Mouse (Mus musculus) yolk sac, embryonic 10.5 days (tissue): ENCODE data around the gene Kcnma1.
A peak's percentile ranks its signal among the peaks of the same experiment; 100 is the strongest.

Source experiments
- DNase-seq: peaks from one replicate; pipeline ENCODE4 v3.0.0-alpha.2; 2017; ENCODE audit warnings: low spot score

Kcnma1 gene

DNA sequence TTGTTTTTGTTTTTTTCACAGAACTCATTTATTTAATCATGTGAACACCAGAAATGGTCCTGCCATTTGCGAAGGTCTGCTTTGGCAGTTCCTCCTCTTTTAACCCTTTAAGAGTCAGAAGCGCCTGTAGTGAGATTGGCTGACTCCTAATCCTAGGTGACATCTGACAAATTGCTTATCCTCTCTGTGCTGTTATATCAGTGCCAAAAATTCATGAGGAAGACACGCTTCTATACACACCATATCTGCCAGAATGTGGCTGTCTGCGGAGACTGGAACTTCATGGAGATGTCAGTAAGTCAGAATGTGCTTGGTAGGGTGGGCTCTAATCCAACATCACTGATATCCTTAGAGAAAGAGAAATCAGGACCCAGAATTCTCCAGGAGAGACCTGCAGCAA lies 157.3 kb downstream of the Kcnma1 start:
- no peak for DNase-seq

DNA sequence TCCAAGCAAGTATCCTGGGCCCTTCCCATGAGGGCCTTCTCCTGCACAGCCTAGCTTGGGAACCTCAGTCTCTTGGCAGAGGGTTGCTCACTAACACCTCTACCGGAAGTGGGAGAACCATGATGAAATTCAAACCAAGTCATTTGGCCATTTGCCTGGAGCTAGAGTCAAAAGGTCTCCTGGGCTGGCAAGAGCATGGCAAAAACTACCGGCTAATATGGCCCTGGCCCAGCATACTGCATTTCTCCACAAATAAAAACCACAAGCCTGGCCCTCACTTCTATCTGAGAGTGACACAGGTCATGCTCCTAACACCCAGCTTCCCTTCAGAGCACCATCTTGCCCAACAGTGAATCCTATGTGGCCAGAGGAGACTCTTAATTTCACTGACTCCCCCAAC lies 159.3 kb downstream of the Kcnma1 start:
- DNase-seq: no peak

DNA sequence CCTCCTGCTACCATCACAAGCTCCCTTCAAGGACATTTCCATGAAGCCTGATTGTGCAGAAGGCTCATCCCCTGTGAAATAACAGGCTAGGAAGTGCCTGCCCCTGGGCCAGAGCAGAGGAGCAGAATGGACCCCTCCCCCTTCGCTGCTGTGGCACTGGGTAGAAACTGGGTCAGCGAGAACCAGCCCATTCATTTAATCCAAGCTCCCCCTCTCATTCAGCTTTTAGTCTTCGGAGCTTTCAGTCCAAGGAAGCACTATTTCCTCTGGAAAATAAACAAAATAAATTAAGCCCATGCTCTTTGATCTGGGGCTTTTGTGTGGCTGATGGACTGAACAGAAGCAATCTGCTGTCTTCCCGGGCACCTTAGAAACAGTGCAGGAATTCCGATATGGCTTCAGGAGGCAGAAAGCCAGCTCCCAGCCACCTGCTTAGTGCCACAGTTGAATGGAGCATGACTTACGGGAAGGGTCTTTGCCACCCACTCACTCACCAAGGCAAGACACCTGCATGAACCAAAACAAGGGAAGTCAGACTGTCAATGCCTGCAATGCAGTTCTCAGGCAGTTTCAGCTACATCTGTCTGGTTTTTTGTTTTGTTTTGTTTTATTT lies 165.7 kb downstream of the Kcnma1 start:
- DNase-seq: no peak

DNA sequence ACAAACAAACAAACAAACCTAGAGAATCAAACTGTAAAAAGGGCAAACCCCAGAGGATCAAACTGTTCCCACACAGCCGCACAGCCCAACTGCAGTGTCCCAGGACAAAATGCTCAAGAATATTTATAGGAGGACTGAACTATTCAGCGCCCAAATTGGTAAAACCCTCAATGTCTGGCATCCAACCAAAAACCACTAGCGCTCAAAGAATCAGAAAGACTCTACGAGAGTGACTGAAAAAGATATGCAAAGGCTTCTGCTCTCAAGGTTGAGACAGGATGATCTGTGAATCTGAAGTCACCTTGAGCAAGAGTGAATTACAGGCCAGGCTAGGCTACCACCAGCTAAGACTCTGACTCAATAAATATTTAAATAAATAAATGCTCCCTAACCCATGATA lies 167.6 kb downstream of the Kcnma1 start:
- no peak for DNase-seq

DNA sequence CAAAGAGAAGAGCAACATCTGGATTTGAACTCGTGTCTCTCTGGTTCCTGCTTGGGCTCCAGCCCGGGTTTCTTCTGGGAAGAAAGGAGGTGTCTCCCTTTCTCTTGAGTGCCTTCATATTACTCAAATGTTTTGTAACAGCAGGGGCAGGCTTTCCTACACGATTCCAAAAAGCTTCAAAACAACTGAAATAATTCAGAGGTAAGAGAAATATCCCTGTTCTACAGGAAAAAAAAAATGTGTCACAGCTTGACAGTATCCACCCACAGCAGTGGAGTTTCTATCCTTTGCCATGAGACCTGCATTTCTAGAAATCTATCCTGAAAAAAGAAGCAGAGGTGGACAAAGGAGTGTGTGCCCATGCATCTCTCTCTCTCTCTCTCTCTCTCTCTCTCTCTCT lies 172.3 kb downstream of the Kcnma1 start:
- DNase-seq: no peak

DNA sequence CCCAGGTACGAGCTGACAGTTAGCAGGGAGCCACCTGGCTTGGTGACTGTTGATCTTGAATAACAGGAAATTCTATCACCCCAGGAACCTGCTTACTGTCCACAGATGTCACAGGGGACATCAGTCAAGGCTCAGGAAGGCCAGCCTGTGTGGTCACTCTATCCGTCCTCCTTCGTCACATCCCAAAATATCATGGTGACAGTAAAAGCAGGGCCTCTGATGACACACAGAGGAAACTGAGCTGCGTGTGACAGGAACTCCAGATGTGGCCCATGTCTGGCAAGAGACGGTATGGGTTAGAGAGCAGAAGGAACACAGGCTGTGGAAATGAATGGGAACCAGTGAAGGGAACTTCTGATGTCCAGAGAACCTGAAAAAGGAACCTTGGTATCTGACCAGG lies 174.7 kb downstream of the Kcnma1 start:
- no peak for DNase-seq

DNA sequence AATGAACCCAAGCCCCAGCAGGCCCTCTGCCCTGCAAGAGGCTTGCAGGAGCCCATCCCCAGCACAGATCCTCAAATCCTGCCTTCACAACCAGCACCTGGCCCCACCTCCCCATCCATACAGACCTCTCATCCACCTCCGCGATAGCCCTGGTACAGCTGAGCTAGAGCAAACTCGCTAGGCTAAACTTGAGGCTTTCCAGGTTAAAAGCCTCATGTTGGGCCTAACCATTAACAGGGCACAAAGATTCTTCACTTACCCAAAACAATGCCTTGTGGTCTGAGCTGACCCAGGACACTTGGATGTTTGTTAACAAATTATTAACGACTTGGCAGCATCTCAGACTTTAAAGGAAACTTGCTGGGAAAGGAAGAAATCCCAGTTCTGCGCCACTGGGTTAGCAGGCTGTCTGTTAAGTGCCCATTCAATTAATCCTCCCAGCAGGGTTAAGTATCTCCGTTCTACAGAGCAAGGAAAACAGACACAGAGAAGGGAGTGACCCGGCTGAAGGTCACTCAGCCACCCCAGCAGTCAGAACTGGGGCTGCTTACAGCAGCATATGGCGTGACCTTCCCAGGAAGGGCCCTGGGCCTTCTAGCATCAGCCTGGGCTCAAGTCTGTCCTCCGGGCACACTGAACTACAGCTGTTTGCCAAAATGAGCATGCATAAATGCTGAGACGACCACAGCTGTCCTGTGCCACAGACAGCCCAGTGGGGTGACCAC lies 178.7 kb downstream of the Kcnma1 start:
- DNase-seq: no peak

DNA sequence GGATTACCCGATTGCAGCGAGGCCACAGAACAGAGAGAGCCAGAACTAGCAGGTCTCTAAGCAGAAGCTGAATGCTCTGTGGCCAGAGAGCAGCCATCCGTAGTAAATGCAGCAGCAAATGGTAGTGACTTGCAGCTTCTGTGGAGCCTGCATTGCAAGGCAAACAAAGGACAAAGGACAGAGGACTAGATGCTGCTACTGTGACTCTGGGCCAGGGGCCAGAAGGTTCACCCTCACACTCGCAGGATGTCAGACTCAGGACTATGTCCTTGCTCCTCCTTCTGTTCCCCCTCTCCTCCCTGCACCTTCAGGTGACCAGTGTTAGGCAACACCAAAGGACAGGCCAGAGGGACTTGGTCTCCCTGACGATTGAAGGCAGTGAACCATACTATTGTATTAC lies 183.0 kb downstream of the Kcnma1 start:
- no peak for DNase-seq

DNA sequence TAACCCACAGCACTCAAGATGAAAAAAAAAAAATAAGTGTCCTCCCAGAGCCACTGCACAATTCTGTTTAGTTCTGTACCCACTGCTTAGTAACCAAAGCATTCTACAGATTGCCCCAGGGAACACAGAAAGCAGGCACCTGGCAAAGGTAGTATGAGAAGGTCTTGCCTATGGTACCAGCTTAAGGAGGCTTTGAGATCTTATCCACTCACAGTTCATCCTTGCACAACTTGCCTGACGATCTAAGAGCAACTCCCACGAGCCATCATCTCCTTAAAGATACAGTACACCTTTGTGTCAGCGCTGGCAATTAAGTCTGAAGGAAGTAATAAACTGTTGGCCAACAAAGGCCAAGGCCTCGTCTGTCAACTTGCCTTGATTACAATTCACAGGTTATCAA lies 184.0 kb downstream of the Kcnma1 start:
- DNase-seq: no peak

DNA sequence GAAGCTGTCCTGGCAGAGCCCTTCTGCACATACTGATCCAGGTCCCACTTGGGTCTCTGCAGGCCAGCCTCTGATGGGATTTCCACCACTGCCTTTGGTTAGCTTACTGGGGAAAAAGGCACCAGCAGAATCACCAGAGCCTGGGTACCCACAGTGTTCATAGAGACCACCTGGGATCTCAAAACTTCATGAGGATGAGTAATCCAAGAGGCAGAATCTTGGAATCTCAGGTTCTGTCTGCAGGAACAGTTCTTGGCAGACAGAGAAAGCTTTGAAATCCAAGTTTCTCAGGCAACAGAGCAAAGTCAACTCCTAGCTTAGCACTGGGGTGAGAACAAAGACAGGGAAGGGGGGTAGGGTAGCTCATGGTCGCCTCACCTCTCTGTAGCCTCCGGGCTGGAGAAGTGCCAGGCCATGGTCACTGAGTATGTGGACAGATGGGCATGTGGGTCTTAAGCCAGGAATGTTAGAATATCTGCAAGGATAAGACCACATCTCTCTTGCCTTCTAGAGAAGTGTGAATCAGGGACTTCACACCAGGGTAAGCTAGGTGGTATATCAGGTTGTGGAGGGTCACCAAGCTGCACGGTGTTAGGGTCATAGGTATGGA lies 185.5 kb downstream of the Kcnma1 start:
- DNase-seq: no peak

DNA sequence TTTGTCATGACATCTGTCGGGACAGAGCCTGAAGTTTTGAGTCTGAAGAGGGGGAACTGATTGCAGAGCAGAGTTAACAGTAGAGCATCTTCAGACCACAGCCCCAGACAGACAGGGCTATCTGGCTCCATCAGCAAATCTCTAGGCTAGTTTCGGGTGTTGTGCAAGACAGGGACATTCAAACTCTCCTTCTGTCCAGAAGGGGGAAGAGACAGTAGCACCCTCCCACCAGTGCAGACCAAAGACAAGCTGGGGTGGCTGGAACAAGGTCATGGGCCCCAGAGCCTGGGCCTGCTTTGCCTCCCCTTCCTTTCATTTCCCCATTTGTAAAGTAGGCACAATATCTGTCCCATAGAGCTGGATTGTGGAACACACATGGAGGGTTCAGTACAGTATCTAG lies 189.4 kb downstream of the Kcnma1 start:
- DNase-seq: no peak

DNA sequence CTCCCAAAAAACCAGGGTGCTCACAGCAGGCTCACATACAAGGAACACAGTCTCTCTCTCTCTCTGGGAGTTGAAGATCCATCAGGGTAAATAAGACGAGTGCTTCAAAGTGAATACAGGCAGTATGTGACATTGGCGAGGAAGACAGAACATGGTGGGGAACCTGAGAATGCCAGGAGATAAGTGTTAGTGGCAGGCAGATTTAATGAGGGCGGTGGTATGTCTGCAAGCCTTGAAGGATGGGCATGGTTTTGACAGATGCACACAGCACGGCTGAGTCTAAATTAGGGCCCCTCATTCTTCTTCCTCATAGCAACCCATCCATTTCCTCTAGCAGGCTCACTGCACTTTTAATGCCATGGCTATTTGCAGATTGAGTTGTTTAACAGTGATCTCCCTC lies 190.0 kb downstream of the Kcnma1 start:
- DNase-seq: no peak

DNA sequence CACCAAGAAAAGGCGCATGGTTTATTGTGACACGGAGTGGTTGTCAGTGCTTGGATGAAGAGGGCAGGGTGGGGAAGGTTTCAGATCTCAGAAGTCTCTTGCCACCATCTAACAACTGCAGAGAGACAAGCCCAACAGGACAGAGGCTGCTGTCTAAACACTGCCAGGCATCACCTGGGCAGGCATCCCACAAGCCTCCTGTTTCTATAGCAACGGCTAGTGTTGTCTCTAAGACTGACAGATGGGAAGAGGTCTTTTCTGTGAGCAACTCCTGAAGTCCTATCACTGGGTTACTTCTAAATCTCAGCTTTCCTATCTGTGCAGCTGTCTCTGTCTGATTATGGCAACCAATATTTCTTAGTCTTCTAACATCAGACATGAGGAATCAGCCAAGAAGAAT lies 196.7 kb downstream of the Kcnma1 start:
- DNase-seq: no peak

DNA sequence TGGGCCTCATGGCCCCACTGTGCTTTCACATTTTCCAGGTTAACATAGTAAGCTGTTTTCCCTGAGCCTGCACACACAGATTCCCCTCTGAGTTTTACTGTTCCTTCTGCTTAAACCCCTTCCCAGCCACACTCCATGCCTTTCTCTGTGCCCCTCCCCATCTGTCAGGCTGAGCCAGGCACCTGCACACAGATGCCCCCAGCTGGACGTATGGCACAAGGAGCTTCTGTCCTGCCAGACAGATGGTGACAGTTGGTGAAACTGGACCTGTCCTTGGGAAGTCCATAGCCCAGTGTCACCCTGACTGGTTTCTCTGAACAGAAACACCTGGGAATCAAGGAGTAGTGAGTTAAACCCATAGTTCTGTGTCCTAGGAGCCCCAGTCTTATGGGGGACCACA lies 204.2 kb downstream of the Kcnma1 start:
- no peak for DNase-seq

DNA sequence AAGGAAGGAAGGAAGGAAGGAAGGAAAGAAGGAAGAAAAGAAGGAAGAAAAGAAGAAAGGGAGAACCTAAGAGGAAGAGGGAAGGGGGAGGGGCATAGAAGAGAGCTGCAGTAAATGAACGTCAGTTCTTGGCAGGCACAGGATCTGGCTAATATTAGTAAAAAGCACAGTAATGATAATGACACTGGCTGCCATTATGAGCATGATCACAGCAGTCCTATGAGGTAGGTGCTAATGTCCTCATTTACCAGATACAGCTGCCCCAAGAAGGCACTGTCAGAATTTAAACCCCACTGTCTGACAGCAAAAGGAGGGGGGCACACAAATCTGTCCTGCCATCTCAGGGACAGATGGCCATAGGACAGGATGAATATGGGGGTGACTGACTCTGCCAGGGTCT lies 205.2 kb downstream of the Kcnma1 start:
- DNase-seq: no peak

DNA sequence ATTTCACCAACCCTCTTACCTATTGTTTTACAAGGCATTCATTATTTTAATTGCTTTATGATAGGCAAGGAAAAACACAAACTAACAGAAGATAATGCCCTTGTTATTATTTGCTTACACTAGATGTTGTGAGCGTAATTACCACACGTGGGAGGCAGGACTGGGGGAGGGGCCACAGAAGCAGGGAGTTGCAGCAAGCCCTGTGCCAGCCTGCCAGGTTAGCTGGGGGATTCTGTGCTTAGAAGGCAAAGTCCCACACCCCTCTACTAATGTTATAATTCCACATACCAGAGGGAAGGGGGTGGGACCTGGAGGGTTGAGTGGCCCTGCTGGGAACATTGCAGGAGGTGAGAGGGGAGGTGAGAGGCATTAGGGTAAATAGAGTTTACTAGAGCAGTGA lies 207.9 kb downstream of the Kcnma1 start:
- DNase-seq: no peak

DNA sequence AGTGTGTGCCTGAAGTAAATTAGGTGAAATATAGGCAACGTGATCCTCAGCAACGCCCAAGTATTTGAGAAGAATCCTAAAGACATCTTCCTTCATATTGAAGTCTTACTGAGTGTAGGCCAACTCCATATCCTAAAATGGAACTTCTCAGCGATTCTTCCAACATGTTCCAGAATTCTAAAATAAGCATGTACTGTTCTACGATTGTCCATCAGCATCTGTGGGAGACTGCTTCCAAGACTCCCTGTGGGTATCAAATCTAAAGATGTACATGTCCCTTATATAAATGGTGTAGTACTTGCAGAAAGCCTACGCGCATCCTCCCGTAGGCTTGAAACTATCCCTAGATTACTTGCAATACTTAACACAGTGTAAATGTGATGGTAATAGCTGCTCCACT lies 217.4 kb downstream of the Kcnma1 start:
- DNase-seq: no peak

DNA sequence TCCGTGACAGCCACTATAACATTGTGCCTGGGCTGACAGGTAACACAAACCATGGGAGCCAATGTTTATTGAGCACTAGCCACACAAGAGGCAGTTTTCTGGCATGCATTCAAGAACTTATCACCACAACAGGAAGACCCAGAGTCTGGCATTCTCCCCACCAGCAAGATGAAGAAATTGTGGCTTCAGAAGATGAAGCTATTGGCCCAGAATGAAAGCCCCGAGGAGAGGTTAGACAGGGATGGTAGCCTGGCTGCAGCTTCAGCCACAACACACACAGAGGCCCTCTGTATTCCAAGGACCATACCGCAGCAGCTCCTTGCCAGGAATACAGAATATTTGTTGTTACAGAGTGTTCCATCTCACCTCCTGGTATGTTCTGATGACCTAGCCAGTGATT lies 221.6 kb downstream of the Kcnma1 start:
- no peak for DNase-seq

DNA sequence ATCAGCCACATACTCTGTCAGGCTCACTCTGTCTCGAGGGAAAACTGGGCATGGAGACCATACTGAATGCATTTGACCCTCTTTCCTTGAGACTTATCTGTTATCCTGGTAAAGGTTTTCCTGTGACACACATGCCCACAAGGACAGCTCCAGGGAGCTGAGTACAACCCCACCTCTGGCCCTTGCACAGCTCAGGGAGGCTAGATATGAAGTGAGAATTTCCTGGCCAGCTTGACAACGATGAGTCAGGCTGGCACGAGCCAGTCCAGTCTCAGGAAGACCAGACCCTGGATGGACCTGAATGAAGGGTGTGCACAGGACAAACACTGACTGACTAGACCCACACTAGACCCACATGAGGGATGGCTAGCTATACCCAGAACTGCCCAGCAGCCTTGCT lies 222.2 kb downstream of the Kcnma1 start:
- no peak for DNase-seq

DNA sequence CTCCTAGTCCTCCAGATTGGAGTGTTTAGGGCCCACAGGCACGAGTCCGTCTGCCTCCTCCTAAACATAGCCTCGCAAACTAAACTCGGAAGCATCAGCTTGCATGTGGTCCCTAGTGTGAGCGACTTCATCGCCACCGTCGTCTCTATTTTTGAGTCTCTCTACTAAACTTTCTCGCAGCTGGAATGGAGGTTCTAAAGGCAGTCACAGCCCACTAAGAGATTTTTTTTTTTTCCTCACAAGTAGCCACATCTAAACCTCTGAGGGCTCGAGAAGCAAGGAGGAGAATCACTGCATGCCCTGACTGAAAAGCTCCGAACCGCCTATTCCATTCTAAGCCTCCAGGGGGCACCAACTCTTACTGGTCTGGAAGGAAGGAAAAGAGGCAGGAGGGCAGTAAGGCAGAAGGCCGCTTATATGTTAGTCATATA lies 223.0 kb downstream of the Kcnma1 start:
- peak; percentile 33 for DNase-seq

DNA sequence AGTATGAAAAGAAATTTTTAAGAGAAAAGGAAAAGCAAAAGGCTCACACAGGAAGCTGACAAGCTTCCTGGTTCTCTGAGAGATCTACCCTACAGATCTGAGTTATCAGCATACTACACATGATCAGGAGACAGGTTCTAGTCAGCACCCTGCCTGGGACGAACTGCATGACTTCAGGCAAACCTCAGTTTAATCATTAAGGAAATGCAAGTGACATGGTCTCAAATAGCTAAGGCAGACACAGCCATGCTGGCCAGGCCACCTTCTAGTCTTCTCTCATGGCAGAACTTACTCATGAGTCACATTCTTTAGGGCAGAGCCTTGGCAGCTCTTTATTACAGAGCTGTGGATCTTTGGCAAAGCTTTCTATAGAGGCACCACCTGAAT lies 227.6 kb downstream of the Kcnma1 start:
- DNase-seq: peak; percentile 29

DNA sequence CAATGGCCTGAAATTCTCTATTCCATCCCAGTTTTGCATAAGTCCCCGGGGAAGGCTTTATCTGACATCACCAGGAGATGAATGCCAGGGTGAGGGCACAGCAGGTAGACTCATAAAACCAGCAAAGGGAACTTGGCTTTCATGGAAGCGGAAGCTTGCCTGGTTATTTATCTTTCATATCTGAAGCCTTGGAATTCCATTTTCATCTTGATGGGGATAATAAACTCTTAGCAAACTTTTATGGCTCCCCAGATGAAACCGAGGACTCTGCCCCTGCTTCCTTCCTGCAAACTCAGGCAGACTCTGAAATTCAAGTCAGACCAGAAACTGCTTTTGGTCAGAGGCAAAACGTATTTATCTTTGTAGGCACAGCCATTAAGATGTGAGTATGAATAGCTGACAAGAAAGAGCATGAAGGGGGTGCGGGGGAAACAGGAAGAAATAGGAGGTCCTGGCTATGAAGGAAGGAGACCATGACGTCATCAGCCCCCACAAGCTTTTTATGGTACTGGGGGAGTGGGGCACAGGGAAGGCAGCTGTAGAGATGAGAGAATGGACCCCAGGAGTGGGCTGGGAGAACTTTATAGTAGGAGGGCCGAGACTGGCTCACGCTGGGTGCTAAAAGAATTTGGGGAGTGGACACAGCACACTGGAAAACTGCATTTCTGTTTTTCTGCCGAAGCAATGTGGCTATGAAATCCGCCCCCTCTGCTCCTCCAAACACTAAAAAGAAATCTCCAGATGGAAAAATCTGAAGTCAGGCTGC lies 228.2 kb downstream of the Kcnma1 start:
- DNase-seq: no peak
